Mouse (Mus musculus): ENCODE data around the gene Myo19. TPM values are rescaled to one million over a fixed set of nuclear protein-coding genes. Genes with fewer than 3 reads are reported as not detected.

Myo19 gene
- polyA plus RNA-seq, 1 experiment from 2014 or later: 27.3 TPM

DNA sequence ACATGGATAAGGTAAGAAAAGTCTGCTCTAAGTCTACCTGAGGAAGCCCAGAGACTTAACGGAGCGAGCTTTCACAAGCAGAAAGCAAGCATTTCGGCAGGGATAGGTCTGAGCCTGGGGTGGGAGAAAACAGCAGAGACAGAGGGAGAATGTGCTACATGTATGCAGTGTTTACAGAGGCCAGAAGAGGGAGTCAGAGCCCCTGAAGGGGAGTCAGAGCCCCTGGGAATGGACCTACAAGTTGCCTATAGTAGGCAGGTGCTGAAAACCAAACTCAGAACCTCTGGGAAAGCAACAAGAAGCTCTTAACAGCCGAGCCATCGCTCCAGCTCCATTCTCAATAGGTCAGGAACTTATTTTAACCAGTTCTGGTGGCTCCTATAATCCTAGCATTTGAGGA lies 34.7 kb downstream of the Myo19 start:
- CTCF ChIA-PET: interaction anchor here (1.0 kb wide), 1 partner anchor 68 kb away, joined by 3 read pairs; no protein-coding TSS in a partner anchor
- POLR2A ChIA-PET: interaction anchor here (0.7 to 0.9 kb wide), 4 partner anchors 34 to 100 kb away, joined by 3 to 7 read pairs (median 4); partner anchors contain the start of genes Mrm1 and Pigw
- in situ Hi-C loops (cut with MboI; ENCODE audit: low pct_unique_long_range_greater_than_20kb): loop anchor here (5.0 kb wide), 1 partner anchor 63 kb away; no protein-coding TSS in a partner anchor
- DNase-seq (ENCODE audit: low read depth, low spot score): no peak
- TF ChIP-seq CTCF (IDR thresholded peaks at IDR 0.05): no peak
- H3K27me3 ChIP-seq: peaks cover 2% of the 10 kb centered on the region
- no peak for ATAC-seq

DNA sequence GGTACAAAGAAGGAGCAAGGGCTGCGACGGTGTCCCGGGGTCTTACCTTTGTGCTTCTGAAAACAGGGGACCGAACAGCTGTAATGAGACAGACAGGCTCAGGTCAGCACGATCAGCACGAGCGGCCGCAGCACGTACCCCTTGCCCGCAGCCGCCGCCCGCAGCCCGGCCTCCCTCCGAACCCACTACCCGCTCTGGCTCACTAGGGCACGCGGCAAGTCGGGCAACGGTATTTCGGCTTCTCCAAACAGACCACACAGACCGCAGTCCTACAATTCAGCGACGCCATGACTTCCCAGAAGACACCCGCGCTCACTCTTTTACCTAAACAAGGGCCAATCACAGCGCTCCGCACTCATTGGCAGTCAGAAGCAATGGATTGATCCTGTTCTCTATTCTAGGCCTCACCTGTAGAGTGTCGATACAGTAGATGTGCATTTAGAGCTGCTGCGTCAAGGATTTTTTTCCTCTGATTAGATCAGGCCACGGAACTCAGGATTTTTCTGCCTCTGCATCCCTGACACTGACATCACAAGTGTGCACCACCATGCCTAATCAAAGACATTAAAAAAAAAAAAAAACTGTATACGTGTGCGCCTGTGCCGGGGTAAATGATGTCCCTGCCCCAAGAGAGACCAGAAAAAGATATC lies 36.2 kb downstream of the Myo19 start, which contains the start of gene Znhit3:
Gene Znhit3, minus strand, starts transcription at position 314 of the 650 bp plus-strand sequence.
- ChIA-PET POLR2A (interaction anchor here (0.7 to 1.0 kb wide), 3 partner anchors 8 to 35 kb away, joined by 3 read pairs; no protein-coding TSS in a partner anchor), CTCF (interaction anchor here (1.1 kb wide), 1 partner anchor 58 kb away, joined by 3 read pairs; no protein-coding TSS in a partner anchor)
- DNase-seq (ENCODE audit: low read depth, low spot score): peak; percentile 35

DNA sequence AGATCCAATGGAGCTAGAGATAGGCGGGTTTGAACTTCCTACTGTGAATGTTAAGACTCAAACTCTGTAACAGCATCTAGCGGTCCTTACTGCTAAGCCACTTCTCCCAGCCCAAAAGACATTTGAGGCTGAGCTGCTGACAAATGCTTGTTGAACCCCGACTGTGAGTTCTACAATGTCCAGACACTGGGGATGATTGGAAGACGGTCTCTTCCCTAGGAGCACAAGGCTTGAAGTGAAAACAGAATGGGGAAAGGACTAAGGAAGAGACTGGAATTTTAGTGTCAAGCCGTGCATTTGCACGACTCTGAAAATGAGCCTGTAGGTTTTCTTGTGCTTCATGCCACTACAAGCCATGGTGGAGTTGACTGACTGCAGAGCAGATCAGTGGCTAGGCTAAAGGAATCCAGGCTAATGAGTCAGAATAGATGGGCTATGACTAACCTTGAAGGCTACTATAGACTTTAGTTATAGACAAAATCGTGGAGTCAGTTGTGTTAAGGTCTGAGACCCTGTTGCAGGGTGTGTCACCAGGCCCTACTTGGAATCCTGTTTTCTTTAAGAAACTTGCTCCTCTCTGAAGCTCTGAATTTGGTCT lies 36.9 kb downstream of the Myo19 start:
- ATAC-seq: no peak
- CTCF ChIA-PET: interaction anchor here (1.1 to 2.3 kb wide), 2 partner anchors 9 to 57 kb away, joined by 3 to 10 read pairs; no protein-coding TSS in a partner anchor
- no peak for DNase-seq (ENCODE audit: low read depth, low spot score)
- no peak for TF ChIP-seq CTCF (IDR thresholded peaks at IDR 0.05)
- peaks cover 19% of the 10 kb centered on the region for H3K27me3 ChIP-seq
- in situ Hi-C loops (cut with MboI; ENCODE audit: low pct_unique_long_range_greater_than_20kb): loop anchor here (5.0 kb wide), 1 partner anchor 60 kb away; no protein-coding TSS in a partner anchor
- POLR2A ChIA-PET: interaction anchor here (0.7 to 1.0 kb wide), 3 partner anchors 9 to 36 kb away, joined by 3 read pairs; no protein-coding TSS in a partner anchor

More for the DNA sequence above, 36.2 kb downstream of the Myo19 start, which contains the start of gene Znhit3:
- H3K27me3 ChIP-seq: peaks cover 15% of the 10 kb centered on the region
- no peak for TF ChIP-seq CTCF (IDR thresholded peaks at IDR 0.05)
- peak; percentile 53 for ATAC-seq
- in situ Hi-C loops (cut with MboI; ENCODE audit: low pct_unique_long_range_greater_than_20kb): loop anchor here (5.0 kb wide), 1 partner anchor 61 kb away; no protein-coding TSS in a partner anchor

DNA sequence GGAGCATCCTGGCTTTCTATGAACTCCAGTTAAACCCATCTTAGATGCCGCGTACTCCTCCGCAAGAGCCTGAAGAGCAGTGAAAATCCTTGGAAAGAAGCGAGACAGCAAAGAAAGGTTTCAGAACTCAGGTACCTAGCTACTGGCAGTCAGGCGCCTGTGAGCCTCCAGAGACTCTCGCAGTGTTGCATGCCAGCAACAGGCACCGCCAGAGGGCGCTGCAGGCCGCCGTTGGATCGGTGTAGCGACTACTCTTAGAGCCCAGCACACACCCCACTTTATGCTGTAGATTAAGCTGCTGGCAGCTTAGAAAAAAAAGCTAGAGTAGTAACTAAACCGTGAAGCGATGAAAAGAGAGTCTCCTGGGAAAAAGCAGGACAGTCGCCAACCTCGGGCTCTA lies 38.5 kb downstream of the Myo19 start:
- peak; percentile 88 for TF ChIP-seq CTCF (IDR thresholded peaks at IDR 0.05)
- ChIA-PET POLR2A (no interaction called here), CTCF (interaction anchor here (0.5 to 2.3 kb wide), 23 partner anchors 9 to 419 kb away, joined by 3 to 10 read pairs (median 4); no protein-coding TSS in a partner anchor)
- peaks cover 35% of the 10 kb centered on the region for H3K27me3 ChIP-seq
- DNase-seq (ENCODE audit: low read depth, low spot score) (no peak), ATAC-seq (peak; percentile 60)
- in situ Hi-C loops (cut with MboI; ENCODE audit: low pct_unique_long_range_greater_than_20kb): loop anchor here (5.0 kb wide), 1 partner anchor 59 kb away; no protein-coding TSS in a partner anchor

DNA sequence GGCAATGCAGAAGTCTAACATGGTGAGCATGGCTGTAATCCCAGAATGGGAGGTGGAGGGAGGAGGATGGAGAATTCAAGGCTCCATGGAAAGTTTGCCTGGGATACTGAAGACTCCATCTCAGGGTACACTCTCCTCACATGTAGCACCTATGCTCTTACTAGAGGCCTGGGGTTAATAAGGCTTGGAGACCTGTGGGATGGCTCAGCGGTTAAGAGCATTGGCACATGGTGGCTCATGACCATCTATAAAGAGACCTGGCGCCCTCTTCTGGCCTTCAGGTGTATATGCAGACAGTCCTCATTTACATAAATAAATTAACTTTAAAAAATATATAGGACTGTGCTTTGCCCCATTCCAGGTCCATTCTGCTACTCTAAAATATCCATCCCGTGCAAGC lies 39.3 kb downstream of the Myo19 start:
- CTCF ChIA-PET: interaction anchor here (0.8 to 2.3 kb wide), 9 partner anchors 12 to 419 kb away, joined by 3 to 10 read pairs (median 7); no protein-coding TSS in a partner anchor
- peaks cover 41% of the 10 kb centered on the region for H3K27me3 ChIP-seq
- in situ Hi-C loops (cut with MboI; ENCODE audit: low pct_unique_long_range_greater_than_20kb): loop anchor here (5.0 kb wide), 1 partner anchor 58 kb away; no protein-coding TSS in a partner anchor
- DNase-seq (ENCODE audit: low read depth, low spot score) (no peak), ATAC-seq (no peak)
- peak; percentile 67 for TF ChIP-seq CTCF (IDR thresholded peaks at IDR 0.05)
- POLR2A ChIA-PET: interaction anchor here (1.2 kb wide), 1 partner anchor 63 kb away, joined by 3 read pairs; no protein-coding TSS in a partner anchor

DNA sequence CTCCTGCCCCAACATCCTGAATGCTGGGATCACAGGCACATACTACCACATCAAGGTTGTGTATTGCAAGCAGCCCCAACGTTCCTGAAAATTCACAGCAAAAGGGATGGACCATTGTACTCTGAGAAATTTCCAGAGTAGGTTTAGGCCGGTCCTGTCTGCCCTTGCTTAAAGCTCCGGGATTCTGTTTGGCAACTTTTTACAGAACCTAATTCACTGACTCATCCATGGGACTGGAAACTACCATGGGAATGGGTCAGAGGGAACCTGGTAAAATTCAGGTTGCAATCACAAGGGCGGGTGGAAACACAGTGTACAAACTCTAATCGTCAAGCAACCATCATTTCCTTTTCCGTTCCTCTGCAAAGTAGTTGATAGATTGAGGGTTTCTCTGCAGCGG lies 40.0 kb downstream of the Myo19 start:
- ATAC-seq (no peak), DNase-seq (ENCODE audit: low read depth, low spot score) (no peak)
- in situ Hi-C loops (cut with MboI; ENCODE audit: low pct_unique_long_range_greater_than_20kb): loop anchor here (5.0 kb wide), 1 partner anchor 57 kb away; no protein-coding TSS in a partner anchor
- no peak for TF ChIP-seq CTCF (IDR thresholded peaks at IDR 0.05)
- H3K27me3 ChIP-seq: peaks cover 47% of the 10 kb centered on the region
- CTCF ChIA-PET: interaction anchor here (1.2 to 2.1 kb wide), 3 partner anchors 41 to 75 kb away, joined by 4 to 9 read pairs (median 5); no protein-coding TSS in a partner anchor
- POLR2A ChIA-PET: interaction anchor here (1.2 kb wide), 1 partner anchor 63 kb away, joined by 3 read pairs; no protein-coding TSS in a partner anchor

DNA sequence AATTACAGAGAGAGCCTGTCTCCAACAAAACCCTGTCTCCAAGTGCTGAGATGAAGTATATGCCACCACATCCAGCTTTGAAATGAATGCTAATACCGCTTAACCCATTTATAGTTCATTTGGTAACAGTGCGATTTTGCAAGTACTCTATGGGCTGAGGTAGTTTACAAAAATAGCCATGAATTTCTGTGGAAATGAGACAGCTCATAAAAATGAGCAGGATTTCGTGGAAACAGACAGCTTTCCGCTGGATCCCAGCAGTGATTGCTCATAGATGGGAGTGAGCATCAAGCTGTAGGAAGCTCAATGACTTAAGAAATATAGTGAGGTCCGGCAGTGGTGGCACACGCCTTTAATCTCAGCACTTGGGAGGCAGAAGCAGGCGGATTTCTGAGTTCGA lies 41.0 kb downstream of the Myo19 start:
- peaks cover 48% of the 10 kb centered on the region for H3K27me3 ChIP-seq
- DNase-seq (ENCODE audit: low read depth, low spot score) (no peak), ATAC-seq (no peak)
- TF ChIP-seq CTCF (IDR thresholded peaks at IDR 0.05): no peak
- CTCF ChIA-PET: interaction anchor here (1.1 to 1.4 kb wide), 3 partner anchors 49 to 74 kb away, joined by 3 to 5 read pairs (median 4); no protein-coding TSS in a partner anchor
- POLR2A ChIA-PET: interaction anchor here (0.5 kb wide), 1 partner anchor 48 kb away, joined by 5 read pairs; no protein-coding TSS in a partner anchor
- in situ Hi-C loops (cut with MboI; ENCODE audit: low pct_unique_long_range_greater_than_20kb): no loop called here

DNA sequence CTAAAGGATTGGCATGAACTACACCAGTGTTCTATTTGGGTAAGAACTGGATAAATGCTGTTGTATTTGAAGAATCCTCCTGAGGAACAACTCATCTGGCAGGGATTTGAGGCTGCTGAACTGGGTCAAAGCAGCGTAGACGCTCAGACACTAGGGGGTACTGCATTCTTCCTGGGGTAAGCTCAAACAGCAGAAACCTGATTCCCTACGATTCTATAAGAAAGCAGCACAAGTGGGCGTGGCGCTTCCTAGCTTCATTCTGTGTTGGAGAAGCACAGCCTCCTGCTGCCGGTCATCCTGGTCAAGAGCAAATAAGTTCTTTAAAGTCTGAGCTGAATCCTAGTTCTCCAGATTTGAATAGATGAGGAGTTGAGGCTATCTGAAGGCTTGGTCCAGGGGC lies 52.3 kb downstream of the Myo19 start:
- ChIA-PET CTCF (no interaction called here), POLR2A (interaction anchor here (0.6 kb wide), 1 partner anchor 1693 kb away, joined by 4 read pairs; no protein-coding TSS in a partner anchor)
- no peak for TF ChIP-seq CTCF (IDR thresholded peaks at IDR 0.05)
- no peak for DNase-seq (ENCODE audit: low read depth, low spot score)
- in situ Hi-C loops (cut with MboI; ENCODE audit: low pct_unique_long_range_greater_than_20kb): no loop called here
- peaks cover 57% of the 10 kb centered on the region for H3K27me3 ChIP-seq
- ATAC-seq: no peak

DNA sequence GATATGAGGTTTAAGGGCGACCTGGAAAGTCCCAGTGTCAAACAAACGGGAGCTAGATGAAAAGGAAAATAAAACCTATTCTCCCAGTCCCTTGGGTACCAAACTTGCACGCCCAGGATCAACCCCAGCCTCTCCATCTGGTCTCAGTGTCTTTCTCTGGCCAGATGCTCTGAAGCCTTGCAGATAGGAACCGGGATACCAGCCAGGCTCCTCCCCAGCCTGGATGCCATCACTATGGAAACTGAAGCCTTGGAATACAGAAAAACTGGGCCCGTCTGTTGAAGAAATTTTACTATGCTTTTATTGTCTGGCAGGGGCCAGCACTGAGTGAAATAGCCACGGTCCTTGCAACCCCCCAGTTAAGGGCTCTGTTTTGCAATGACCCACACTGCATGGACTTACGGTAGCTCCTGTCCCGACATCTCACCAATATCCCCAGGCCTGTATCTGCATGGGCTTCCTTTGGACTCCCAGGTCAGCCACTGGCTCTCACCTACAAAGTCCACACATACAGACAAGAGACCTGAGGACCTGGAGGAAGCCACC lies 59.6 kb downstream of the Myo19 start:
- ChIA-PET POLR2A (no interaction called here), CTCF (no interaction called here)
- ATAC-seq: no peak
- DNase-seq (ENCODE audit: low read depth, low spot score): no peak
- no peak for TF ChIP-seq CTCF (IDR thresholded peaks at IDR 0.05)
- in situ Hi-C loops (cut with MboI; ENCODE audit: low pct_unique_long_range_greater_than_20kb): no loop called here
- peaks cover 48% of the 10 kb centered on the region for H3K27me3 ChIP-seq

DNA sequence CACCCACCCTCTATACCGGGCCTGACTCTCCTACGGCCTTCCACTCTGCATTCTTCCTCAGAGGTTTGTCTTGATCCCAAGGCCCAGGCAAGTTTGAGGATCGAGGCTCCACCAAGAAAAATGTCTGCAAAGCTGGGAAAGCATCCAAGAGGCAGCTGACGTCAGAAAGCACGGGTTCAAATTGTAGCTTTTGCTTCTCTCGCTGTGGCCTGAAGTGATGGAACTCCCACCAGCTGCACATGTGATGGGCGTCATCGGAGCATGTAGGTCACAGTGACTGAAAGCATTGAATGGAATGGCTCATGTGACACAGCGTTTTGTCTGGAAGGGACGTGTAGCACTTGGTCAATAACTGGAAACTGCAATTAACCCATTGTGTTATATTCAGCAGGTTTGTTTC lies 60.2 kb downstream of the Myo19 start:
- H3K27me3 ChIP-seq: peaks cover 46% of the 10 kb centered on the region
- DNase-seq (ENCODE audit: low read depth, low spot score): no peak
- CTCF ChIA-PET: no interaction called here
- in situ Hi-C loops (cut with MboI; ENCODE audit: low pct_unique_long_range_greater_than_20kb): no loop called here
- TF ChIP-seq CTCF (IDR thresholded peaks at IDR 0.05): no peak
- no peak for ATAC-seq
- POLR2A ChIA-PET: no interaction called here

Data from Patski (cell line).